Mouse (Mus musculus): ENCODE results near the gene Gnb1l. TPM values are rescaled to one million over a fixed set of nuclear protein-coding genes. Genes with fewer than 3 reads are reported as not detected.

Gnb1l gene
- polyA plus RNA-seq (2012; ENCODE audit: insufficient read depth, low replicate concordance): 2.7 and 11.4 TPM in 2 replicates

GRCm38 (mm10) chr16:18498558-18498990 is at the start of gene Gnb1l, which contains the start of gene Rtl10:
Gene Gnb1l (plus strand): TSS chr16:18498713.
Gene Rtl10 (plus strand): TSS chr16:18498901.
- H3K4me1 ChIP-seq: peaks cover 39% of the 10 kb centered on the region

GRCm38 (mm10) chr16:18449005-18449404 is 49.5 kb upstream of the Gnb1l start:
- no peak for TF ChIP-seq FLI1 (IDR thresholded peaks at IDR 0.05; ENCODE audit: low read length)
- no peak for TF ChIP-seq GATA1 (IDR thresholded peaks at IDR 0.05; ENCODE audit: borderline replicate concordance, low read length)
- Histone ChIP-seq H3K36me3 (replicated peaks; ENCODE audit: low read length) (peaks cover 84% of the 10 kb centered on the region), H3K27me3 (replicated peaks) (no peaks in the 10 kb centered on the region), H3K9me3 (no peaks in the 10 kb centered on the region), H3K4me1 (peaks cover 26% of the 10 kb centered on the region), H3K4me3 (replicated peaks) (no peak overlapping the region)

More at GRCm38 (mm10) chr16:18498558-18498990, at the start of gene Gnb1l, which contains the start of gene Rtl10:
- Histone ChIP-seq H3K4me3 (replicated peaks) (peak within 1 kb of the TSS; percentile 94), H3K9me3 (no peaks in the 10 kb centered on the region), H3K27me3 (replicated peaks) (no peaks in the 10 kb centered on the region), H3K36me3 (replicated peaks; ENCODE audit: low read length) (peaks cover 25% of the 10 kb centered on the region)
- TF ChIP-seq FLI1 (IDR thresholded peaks at IDR 0.05; ENCODE audit: low read length) (no peak), GATA1 (IDR thresholded peaks at IDR 0.05; ENCODE audit: borderline replicate concordance, low read length) (no peak)

- H3K4me3 ChIP-seq (replicated peaks): no peak overlapping the region
- no peaks in the 10 kb centered on the region for H3K9me3 ChIP-seq
- H3K36me3 ChIP-seq (replicated peaks; ENCODE audit: low read length): peaks cover 91% of the 10 kb centered on the region
- no peaks in the 10 kb centered on the region for H3K27me3 ChIP-seq (replicated peaks)
- no peak for TF ChIP-seq GATA1 (IDR thresholded peaks at IDR 0.05; ENCODE audit: borderline replicate concordance, low read length)
- peaks cover 27% of the 10 kb centered on the region for H3K4me1 ChIP-seq
These were observed 46.9 kb upstream of the Gnb1l start for GRCm38 (mm10) chr16:18451486-18452181.

DNA sequence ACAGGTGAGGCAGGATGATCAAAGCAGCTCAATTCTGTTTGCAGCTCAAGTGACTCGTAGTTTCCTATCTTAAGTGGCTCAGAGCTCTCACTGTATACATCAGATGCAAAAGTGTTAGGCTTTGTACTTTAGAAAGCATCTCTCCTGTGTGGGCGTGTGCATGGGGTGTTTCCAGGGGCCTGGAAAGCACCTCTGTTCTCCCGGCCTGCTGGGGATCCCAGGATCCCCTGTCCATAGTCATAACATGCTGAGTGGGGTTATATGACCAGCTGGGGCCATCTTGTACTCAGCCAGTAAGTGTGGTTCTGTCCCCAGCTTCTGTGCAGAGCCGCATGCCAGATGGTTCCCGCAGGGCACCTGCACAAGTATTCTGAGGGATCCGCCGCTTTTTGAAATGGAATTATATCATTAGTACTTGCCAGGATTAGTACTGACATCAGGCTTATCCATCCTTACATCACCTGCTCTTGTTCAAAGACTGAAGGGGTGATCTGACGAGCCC is 46.1 kb upstream of the Gnb1l start:
- H3K27me3 ChIP-seq (replicated peaks): no peaks in the 10 kb centered on the region
- H3K36me3 ChIP-seq (replicated peaks; ENCODE audit: low read length): peaks cover 92% of the 10 kb centered on the region
- H3K9me3 ChIP-seq: no peaks in the 10 kb centered on the region
- H3K4me1 ChIP-seq: peaks cover 26% of the 10 kb centered on the region
- no peak overlapping the region for H3K4me3 ChIP-seq (replicated peaks)
- TF ChIP-seq GATA1 (IDR thresholded peaks at IDR 0.05; ENCODE audit: borderline replicate concordance, low read length) (no peak), FLI1 (IDR thresholded peaks at IDR 0.05; ENCODE audit: low read length) (no peak)

DNA sequence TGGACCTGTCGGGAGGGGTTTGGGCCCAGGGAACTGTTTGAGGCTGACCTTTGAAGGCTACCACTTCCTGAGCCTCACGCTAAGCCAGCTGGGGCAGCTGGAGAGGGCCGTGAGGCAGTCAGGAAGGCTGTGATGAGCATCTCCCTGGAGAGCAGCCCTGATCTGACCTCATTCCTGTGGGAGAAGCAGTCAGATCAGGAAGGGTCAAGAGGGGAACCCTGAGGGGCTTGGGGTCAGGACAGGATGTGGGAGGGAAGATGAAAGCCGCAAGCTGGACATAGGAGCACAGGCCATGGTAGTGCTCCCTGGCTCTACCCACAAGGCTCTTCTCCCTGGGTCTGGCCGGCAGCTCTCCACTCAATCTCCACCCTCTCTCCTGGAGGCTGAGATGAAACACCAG is 44.7 kb upstream of the Gnb1l start:
- Histone ChIP-seq H3K4me1 (peaks cover 25% of the 10 kb centered on the region), H3K27me3 (replicated peaks) (peaks cover 2% of the 10 kb centered on the region), H3K36me3 (replicated peaks; ENCODE audit: low read length) (peaks cover 95% of the 10 kb centered on the region), H3K4me3 (replicated peaks) (no peak overlapping the region), H3K9me3 (no peaks in the 10 kb centered on the region)
- TF ChIP-seq FLI1 (IDR thresholded peaks at IDR 0.05; ENCODE audit: low read length) (no peak), GATA1 (IDR thresholded peaks at IDR 0.05; ENCODE audit: borderline replicate concordance, low read length) (no peak)

GRCm38 (mm10) chr16:18455407-18455806 is 43.1 kb upstream of the Gnb1l start:
- H3K4me1 ChIP-seq: peaks cover 36% of the 10 kb centered on the region
- peaks cover 95% of the 10 kb centered on the region for H3K36me3 ChIP-seq (replicated peaks; ENCODE audit: low read length)
- TF ChIP-seq GATA1 (IDR thresholded peaks at IDR 0.05; ENCODE audit: borderline replicate concordance, low read length) (no peak), FLI1 (IDR thresholded peaks at IDR 0.05; ENCODE audit: low read length) (no peak)
- peaks cover 6% of the 10 kb centered on the region for H3K27me3 ChIP-seq (replicated peaks)
- no peaks in the 10 kb centered on the region for H3K9me3 ChIP-seq
- no peak overlapping the region for H3K4me3 ChIP-seq (replicated peaks)

DNA sequence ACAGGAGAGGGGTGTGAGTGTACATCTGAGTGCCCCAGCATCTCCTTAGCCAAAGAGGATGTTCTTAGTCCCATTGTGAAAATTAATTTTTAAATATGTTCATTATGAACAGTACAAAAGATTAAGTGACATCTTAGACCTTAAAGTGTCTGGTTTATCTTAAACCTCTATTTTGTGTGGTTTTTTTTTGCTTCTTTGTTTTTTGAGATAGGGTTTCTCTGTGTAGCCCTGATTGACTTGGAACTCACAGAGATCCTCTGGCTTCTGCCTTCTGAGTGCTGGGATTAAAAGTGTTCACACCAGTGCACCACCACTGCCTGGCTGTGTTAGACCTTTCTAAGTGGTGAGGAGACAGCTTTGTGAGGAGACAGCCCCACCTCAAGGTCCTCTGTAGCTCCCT is 39.9 kb upstream of the Gnb1l start:
- TF ChIP-seq FLI1 (IDR thresholded peaks at IDR 0.05; ENCODE audit: low read length) (no peak), GATA1 (IDR thresholded peaks at IDR 0.05; ENCODE audit: borderline replicate concordance, low read length) (no peak)
- Histone ChIP-seq H3K4me1 (peaks cover 39% of the 10 kb centered on the region), H3K27me3 (replicated peaks) (peaks cover 9% of the 10 kb centered on the region), H3K4me3 (replicated peaks) (no peak overlapping the region), H3K9me3 (no peaks in the 10 kb centered on the region), H3K36me3 (replicated peaks; ENCODE audit: low read length) (peaks cover 94% of the 10 kb centered on the region)

DNA sequence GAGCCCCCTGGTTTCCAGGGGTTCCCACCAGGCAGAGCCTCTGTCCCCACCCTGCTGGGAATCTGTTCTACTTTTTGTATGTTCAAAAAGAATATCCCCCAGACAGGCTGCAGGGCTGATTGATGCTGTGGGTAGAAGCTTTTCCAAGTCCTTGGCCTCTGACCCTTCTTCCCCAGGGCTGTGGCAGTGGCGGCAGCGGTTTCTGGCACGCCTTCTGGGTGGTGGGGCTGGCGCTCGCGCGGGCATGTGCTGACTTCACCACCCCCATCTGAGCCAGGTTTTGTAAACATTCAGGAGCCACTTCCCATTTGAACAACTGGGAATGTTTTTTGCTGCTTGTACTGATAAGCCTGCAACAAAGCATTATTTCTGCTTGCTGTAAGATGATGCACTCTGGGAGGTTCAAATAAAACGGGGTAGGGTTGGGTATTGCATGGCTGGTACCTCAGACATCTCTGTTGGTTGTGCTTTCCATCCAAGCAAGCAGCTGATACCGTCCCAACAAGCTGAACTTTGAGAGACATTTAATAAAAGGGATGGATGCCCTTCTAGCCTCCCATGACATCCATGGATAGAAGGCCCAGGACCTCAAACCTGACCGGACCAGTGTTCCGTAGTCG is 39.1 kb upstream of the Gnb1l start:
- TF ChIP-seq GATA1 (IDR thresholded peaks at IDR 0.05; ENCODE audit: borderline replicate concordance, low read length): no peak
- TF ChIP-seq FLI1 (IDR thresholded peaks at IDR 0.05; ENCODE audit: low read length): no peak
- Histone ChIP-seq H3K27me3 (replicated peaks) (peaks cover 9% of the 10 kb centered on the region), H3K36me3 (replicated peaks; ENCODE audit: low read length) (peaks cover 93% of the 10 kb centered on the region), H3K9me3 (no peaks in the 10 kb centered on the region), H3K4me3 (replicated peaks) (no peak overlapping the region), H3K4me1 (peaks cover 41% of the 10 kb centered on the region)

DNA sequence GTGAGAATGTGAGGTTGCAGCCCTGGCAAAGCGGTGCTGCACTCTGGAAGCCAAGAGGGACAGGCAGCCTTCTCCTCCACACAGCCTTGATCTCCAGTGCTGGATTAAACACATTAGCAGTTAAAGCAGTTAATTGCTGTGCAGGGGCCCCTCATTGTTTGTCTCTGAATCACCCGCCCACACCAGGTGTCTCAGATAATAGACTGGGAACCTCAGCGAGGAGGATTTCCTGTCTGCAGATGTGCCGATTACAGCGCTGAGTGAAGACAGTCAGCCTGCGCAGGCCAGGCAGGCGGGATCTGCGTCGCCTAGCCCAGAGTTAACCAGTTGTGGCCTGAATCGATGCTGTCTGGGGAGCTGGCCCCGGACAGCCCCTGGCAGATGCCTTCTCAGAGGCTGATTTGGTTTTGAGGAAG is 38.5 kb upstream of the Gnb1l start:
- peak overlapping the region; percentile 29 for H3K4me3 ChIP-seq (replicated peaks)
- H3K36me3 ChIP-seq (replicated peaks; ENCODE audit: low read length): peaks cover 93% of the 10 kb centered on the region
- no peaks in the 10 kb centered on the region for H3K9me3 ChIP-seq
- peaks cover 45% of the 10 kb centered on the region for H3K4me1 ChIP-seq
- peaks cover 9% of the 10 kb centered on the region for H3K27me3 ChIP-seq (replicated peaks)
- no peak for TF ChIP-seq GATA1 (IDR thresholded peaks at IDR 0.05; ENCODE audit: borderline replicate concordance, low read length)

DNA sequence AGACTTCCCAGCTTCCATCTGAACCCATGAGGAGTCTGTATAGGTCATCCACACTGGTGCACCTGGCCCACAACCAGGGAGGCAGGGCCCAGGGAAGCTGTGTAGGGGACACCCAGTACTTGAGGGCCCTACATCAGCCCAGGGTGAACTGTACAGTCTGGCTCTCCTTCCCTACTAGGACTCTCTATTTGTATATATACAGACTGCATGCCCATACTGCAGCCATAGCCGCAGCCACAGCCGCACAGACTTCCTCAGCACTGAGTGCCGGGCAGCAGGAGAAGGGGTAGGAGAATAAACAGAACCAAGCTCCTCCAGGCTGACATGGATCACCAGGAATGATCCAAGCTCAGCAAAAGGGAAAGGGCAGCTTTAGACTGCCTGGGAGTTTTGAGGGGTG is 37.7 kb upstream of the Gnb1l start:
- no peak overlapping the region for H3K4me3 ChIP-seq (replicated peaks)
- TF ChIP-seq GATA1 (IDR thresholded peaks at IDR 0.05; ENCODE audit: borderline replicate concordance, low read length) (no peak), FLI1 (IDR thresholded peaks at IDR 0.05; ENCODE audit: low read length) (no peak)
- peaks cover 45% of the 10 kb centered on the region for H3K4me1 ChIP-seq
- H3K9me3 ChIP-seq: no peaks in the 10 kb centered on the region
- peaks cover 91% of the 10 kb centered on the region for H3K36me3 ChIP-seq (replicated peaks; ENCODE audit: low read length)
- H3K27me3 ChIP-seq (replicated peaks): peaks cover 9% of the 10 kb centered on the region
